Mouse (Mus musculus): ENCODE data around the gene Bloc1s5.

GRCm38 (mm10) chr13:38580601-38581457 is 54.1 kb downstream of the Bloc1s5 start:
- peak; percentile 78 for TF ChIP-seq CTCF (IDR thresholded peaks at IDR 0.05; ENCODE audit: low read depth)
- no peak for TF ChIP-seq EP300 (IDR thresholded peaks at IDR 0.05; ENCODE audit: low read depth)

Data from liver, postnatal 0 days (tissue).